Mouse (Mus musculus) MEL (cell line): ENCODE measurements at regions not wholly inside any gene's neighbourhood (a gene's known extent, or its start where the extent isn't known, plus 50 kb on each side); places are given as distances from the start of the nearest gene placed in this dataset.
A peak's percentile ranks its signal among the peaks of the same experiment; 100 is the strongest.

ENCODE experiments used
- DNase-seq: peaks from one replicate; pipeline ENCODE4 v3.0.0; 2011; ENCODE audit warnings: low read depth, low spot score
- H3K27ac ChIP-seq: 2 replicates; pipeline ENCODE4 v1.5.1; 2012; ENCODE audit warnings: low read depth, mild to moderate bottlenecking, control low read depth, low read length, moderate library complexity; ENCODE audit not compliant: control insufficient read depth
- H3K27me3 ChIP-seq, 2 experiments: fragments of 150-350 bp in 1 of 2; sonication (generic) in 1 of 2; 2 replicates each; pipeline ENCODE4 v1.6.1; 2012; ENCODE audit warnings: low read length in 2 of 2, mild to moderate bottlenecking in 2 of 2, improper control_type of control experiment in 1 of 2, moderate library complexity in 1 of 2; ENCODE audit not compliant: insufficient read depth in 2 of 2, control insufficient read depth in 1 of 2
- H3K36me3 ChIP-seq, 2 experiments: 2 replicates each; pipeline ENCODE4 v1.6.1; 2012 to 2014; ENCODE audit warnings: low read length in 2 of 2, improper control_type of control experiment in 1 of 2, inconsistent platforms in 1 of 2, mild to moderate bottlenecking in 1 of 2; ENCODE audit not compliant: insufficient read depth in 2 of 2, control insufficient read depth in 1 of 2
- H3K4me1 ChIP-seq, 2 experiments: fragments of 150-350 bp in 1 of 2; sonication (generic) in 1 of 2; 2 replicates each; pipeline ENCODE4 v1.6.1; 2012; ENCODE audit warnings: low read length in 2 of 2, improper control_type of control experiment in 1 of 2, mild to moderate bottlenecking in 1 of 2; ENCODE audit not compliant: insufficient read depth in 2 of 2, control insufficient read depth in 1 of 2
- H3K4me3 ChIP-seq, 2 experiments: fragments of 150-350 bp in 1 of 2; sonication (generic) in 1 of 2; 2 replicates each; pipeline ENCODE4 v1.5.1; 2012; ENCODE audit warnings: low read depth in 2 of 2, low read length in 2 of 2, mild to moderate bottlenecking in 2 of 2, moderate library complexity in 2 of 2, control low read depth in 1 of 2, improper control_type of control experiment in 1 of 2; ENCODE audit not compliant: control insufficient read depth in 1 of 2, insufficient read depth in 1 of 2
- H3K79me2 ChIP-seq: 2 replicates; pipeline ENCODE4 v1.6.1; 2012; ENCODE audit warnings: mild to moderate bottlenecking, low read length, moderate library complexity; ENCODE audit not compliant: control insufficient read depth, poor library complexity, insufficient read depth
- H3K9ac ChIP-seq: 2 replicates; pipeline ENCODE4 v1.6.1; 2012; ENCODE audit warnings: low read depth, mild to moderate bottlenecking, control low read depth, low read length, moderate library complexity; ENCODE audit not compliant: control insufficient read depth, poor library complexity, severe bottlenecking
- H3K9me3 ChIP-seq: fragments of 150-350 bp; sonication (generic); replicated peaks from 2 replicates; pipeline ENCODE4 v1.6.1; 2012; ENCODE audit warnings: mild to moderate bottlenecking, low read length, improper control_type of control experiment, moderate library complexity; ENCODE audit not compliant: insufficient read depth
- CHD2 ChIP-seq: IDR thresholded peaks from 2 replicates; pipeline ENCODE4 v1.6.1; 2011; ENCODE audit warnings: low read length, improper control_type of control experiment
- CTCF ChIP-seq, 3 experiments: IDR thresholded peaks in 2 of 3; conservative IDR thresholded peaks in 1 of 3; 2 replicates each; pipeline ENCODE4 v1.5.1; 2011 to 2012; ENCODE audit warnings: low read length in 3 of 3, low read depth in 2 of 3, mild to moderate bottlenecking in 2 of 3, improper control_type of control experiment in 1 of 3, inconsistent platforms in 1 of 3, mixed read lengths in 1 of 3, moderate library complexity in 1 of 3; ENCODE audit not compliant: control insufficient read depth in 1 of 3, insufficient read depth in 1 of 3, poor library complexity in 1 of 3, severe bottlenecking in 1 of 3
- ELF1 ChIP-seq: IDR thresholded peaks from 2 replicates; pipeline ENCODE4 v1.6.1; 2014; ENCODE audit warnings: low read depth, mild to moderate bottlenecking, inconsistent platforms, low read length, improper control_type of control experiment, moderate library complexity
- EP300 ChIP-seq, 2 experiments: IDR thresholded peaks; 2 replicates each; pipeline ENCODE4 v1.6.1; 2011; ENCODE audit warnings: improper control_type of control experiment in 2 of 2, low read length in 2 of 2, low read depth in 1 of 2, mild to moderate bottlenecking in 1 of 2
- ETS1 ChIP-seq: IDR thresholded peaks from 2 replicates; pipeline ENCODE4 v1.6.1; 2012; ENCODE audit warnings: low read depth, mild to moderate bottlenecking, inconsistent platforms, low read length, improper control_type of control experiment, moderate library complexity
- GATA1 ChIP-seq: IDR thresholded peaks from 2 replicates; pipeline ENCODE4 v1.6.1; 2011; ENCODE audit warnings: low read depth, low read length, improper control_type of control experiment
- HCFC1 ChIP-seq: IDR thresholded peaks from 2 replicates; pipeline ENCODE4 v1.6.1; 2012; ENCODE audit warnings: low read depth, mild to moderate bottlenecking, inconsistent platforms, low read length, improper control_type of control experiment, moderate library complexity
- KAT2A ChIP-seq: conservative IDR thresholded peaks from 2 replicates; pipeline ENCODE4 v1.6.1; 2012; ENCODE audit warnings: low read depth, low read length, improper control_type of control experiment, inconsistent platforms
- MAX ChIP-seq: IDR thresholded peaks from 2 replicates; pipeline ENCODE4 v1.6.1; 2011; ENCODE audit warnings: low read length, improper control_type of control experiment
- MXI1 ChIP-seq: IDR thresholded peaks from 2 replicates; pipeline ENCODE4 v1.6.1; 2011; ENCODE audit warnings: mild to moderate bottlenecking, low read depth, low read length, improper control_type of control experiment
- MYB ChIP-seq: IDR thresholded peaks from 2 replicates; pipeline ENCODE4 v1.6.1; 2011; ENCODE audit warnings: mild to moderate bottlenecking, low read depth, low read length, improper control_type of control experiment
- MYC ChIP-seq: IDR thresholded peaks from 2 replicates; pipeline ENCODE4 v1.6.1; 2011; ENCODE audit warnings: low read depth, mild to moderate bottlenecking, low read length, improper control_type of control experiment, moderate library complexity
- POLR2AphosphoS5 ChIP-seq: IDR thresholded peaks from 2 replicates; pipeline ENCODE4 v1.6.1; 2012; ENCODE audit warnings: low read depth, borderline replicate concordance, mild to moderate bottlenecking, inconsistent platforms, low read length, moderate library complexity, mixed read lengths
- RAD21 ChIP-seq: IDR thresholded peaks from 2 replicates; pipeline ENCODE4 v1.6.1; 2011; ENCODE audit warnings: mild to moderate bottlenecking, low read depth, low read length, improper control_type of control experiment
- SIN3A ChIP-seq: IDR thresholded peaks from 2 replicates; pipeline ENCODE4 v1.6.1; 2012; ENCODE audit warnings: low read length, improper control_type of control experiment, inconsistent platforms
- SMC3 ChIP-seq: IDR thresholded peaks from 2 replicates; pipeline ENCODE4 v1.6.1; 2011; ENCODE audit warnings: low read depth, low read length, improper control_type of control experiment
- TBP ChIP-seq: IDR thresholded peaks from 2 replicates; pipeline ENCODE4 v1.8.0; 2011; ENCODE audit warnings: low read depth, low read length, improper control_type of control experiment
- UBTF ChIP-seq: IDR thresholded peaks from 2 replicates; pipeline ENCODE4 v1.6.1; 2012; ENCODE audit warnings: low read depth, mild to moderate bottlenecking, inconsistent platforms, low read length, improper control_type of control experiment, moderate library complexity, borderline replicate concordance; ENCODE audit not compliant: insufficient read depth
- USF1 ChIP-seq: IDR thresholded peaks from 2 replicates; pipeline ENCODE4 v1.6.1; 2014; ENCODE audit warnings: low read depth, mild to moderate bottlenecking, inconsistent platforms, low read length, improper control_type of control experiment, moderate library complexity
- ZC3H11A ChIP-seq: IDR thresholded peaks from 2 replicates; pipeline ENCODE4 v1.6.1; 2012; ENCODE audit warnings: low read depth, mild to moderate bottlenecking, inconsistent platforms, low read length, improper control_type of control experiment

- peaks cover 0 to 8% of the 10 kb centered on the region in 2 experiments; a peak in 2 of 4 replicates for H3K36me3 ChIP-seq
- no peaks in the 10 kb centered on the region for H3K27me3 ChIP-seq
- peak overlapping the region; percentile 22; the same call in 1 of the 2 replicates for H3K27ac ChIP-seq
- H3K4me1 ChIP-seq = peaks cover 2 to 19% of the 10 kb centered on the region in 2 experiments; a peak in 3 of 4 replicates
- DNase-seq = no peak
- no peaks in the 10 kb centered on the region for H3K9me3 ChIP-seq
- no peaks in the 10 kb centered on the region for H3K79me2 ChIP-seq
- H3K9ac ChIP-seq = no peak overlapping the region
- TF ChIP-seq MYC (0 out of 2 replicates have a peak, but pooled peaks have one; percentile 33), MAX (peak; percentile 19; the same call in 1 of the 2 replicates), USF1 (peak; percentile 79), MXI1 (no peak)
- H3K4me3 ChIP-seq = peak overlapping the region; percentile 4 to 36; a peak in 2 of 4 replicates
These were observed 56.7 kb upstream of the Osbpl8 start for GRCm38 (mm10) chr10:111107852-111108251.

- TF ChIP-seq EP300 (IDR thresholded peaks at IDR 0.05; ENCODE audit: low read depth in 1 of 2, low read length in 2 of 2) (no peak), CTCF (IDR thresholded peaks at IDR 0.05 in 2 of 3, conservative IDR thresholded peaks at IDR 0.05 in 1 of 3; ENCODE audit: control insufficient read depth in 1 of 3, insufficient read depth in 1 of 3, low read depth in 2 of 3, low read length in 3 of 3, poor library complexity in 1 of 3, severe bottlenecking in 1 of 3) (peak; percentile 81 to 83 (median 81)), CHD2 (no peak), RAD21 (peak; percentile 85), ZC3H11A (peak; percentile 88), KAT2A (no peak), TBP (no peak), MYC (0 out of 2 replicates have a peak, but pooled peaks have one; percentile 32), SMC3 (peak; percentile 81)
These were observed 57.2 kb upstream of the Osbpl8 start for GRCm38 (mm10) chr10:111107387-111107786.

GRCm38 (mm10) chr10:111106411-111106810 is 58.1 kb upstream of the Osbpl8 start:
- Histone ChIP-seq H3K4me3 (no peak overlapping the region), H3K36me3 (peaks cover 0 to 11% of the 10 kb centered on the region in 2 experiments; a peak in 2 of 4 replicates)
- no peak for DNase-seq
- TF ChIP-seq POLR2AphosphoS5 = no peak
- no peak for TF ChIP-seq USF1
- TF ChIP-seq HCFC1 = no peak
- TF ChIP-seq GATA1 = no peak
- no peak for TF ChIP-seq SIN3A
- TF ChIP-seq UBTF = no peak
- no peak for TF ChIP-seq MYB
- TF ChIP-seq ELF1 = no peak
- TF ChIP-seq ETS1 = no peak
- TF ChIP-seq MAX = no peak
- TF ChIP-seq, all 39 proteins: peak for 0
- Histone ChIP-seq H3K9me3 (no peaks in the 10 kb centered on the region), H3K4me1 (peaks cover 2 to 19% of the 10 kb centered on the region in 2 experiments), H3K9ac (no peak overlapping the region), H3K27me3 (no peaks in the 10 kb centered on the region), H3K27ac (no peak overlapping the region), H3K79me2 (no peaks in the 10 kb centered on the region)

More at GRCm38 (mm10) chr10:111107387-111107786, 57.2 kb upstream of the Osbpl8 start:
- no peaks in the 10 kb centered on the region for H3K27me3 ChIP-seq
- no peaks in the 10 kb centered on the region for H3K9me3 ChIP-seq
- peaks cover 2 to 19% of the 10 kb centered on the region in 2 experiments; a peak in 3 of 4 replicates for H3K4me1 ChIP-seq
- H3K36me3 ChIP-seq = peaks cover 0 to 8% of the 10 kb centered on the region in 2 experiments; a peak in 2 of 4 replicates
- H3K27ac ChIP-seq = peak overlapping the region; percentile 22; the same call in 1 of the 2 replicates
- DNase-seq = peak; percentile 91
- no peak overlapping the region for H3K9ac ChIP-seq
- H3K79me2 ChIP-seq = no peaks in the 10 kb centered on the region
- H3K4me3 ChIP-seq = peak overlapping the region; percentile 4 to 36; a peak in 2 of 4 replicates
